Mouse (Mus musculus) ES-Bruce4 (cell line): ENCODE results near the gene Cryba4. TPM values are rescaled to one million over a fixed set of nuclear protein-coding genes. Genes with fewer than 3 reads are reported as not detected.

ENCODE experiments used
- H3K27ac ChIP-seq: 2 replicates; pipeline ENCODE4 v1.5.1; 2012; ENCODE audit warnings: low read length, inconsistent platforms; ENCODE audit not compliant: insufficient read depth
- H3K27me3 ChIP-seq: 2 replicates; pipeline ENCODE4 v1.6.1; 2012; ENCODE audit warnings: mild to moderate bottlenecking, low read length, inconsistent platforms; ENCODE audit not compliant: control insufficient read depth, poor library complexity, insufficient read depth, severe bottlenecking
- H3K36me3 ChIP-seq: 2 replicates; pipeline ENCODE4 v1.6.1; 2012; ENCODE audit warnings: inconsistent platforms, mild to moderate bottlenecking, low read length, moderate library complexity; ENCODE audit not compliant: control insufficient read depth, poor library complexity, insufficient read depth, severe bottlenecking
- H3K4me1 ChIP-seq: one replicate; pipeline ENCODE4 v1.8.1; 2011; ENCODE audit warnings: low read length; ENCODE audit not compliant: control insufficient read depth, insufficient read depth
- H3K4me3 ChIP-seq: 2 replicates; pipeline ENCODE4 v1.5.1; 2011; ENCODE audit warnings: low read depth, mild to moderate bottlenecking, low read length
- H3K9ac ChIP-seq: 2 replicates; pipeline ENCODE4 v1.6.1; 2012; ENCODE audit warnings: low read depth, mild to moderate bottlenecking, inconsistent platforms; ENCODE audit not compliant: poor library complexity, severe bottlenecking
- H3K9me3 ChIP-seq: replicated peaks from 2 replicates; pipeline ENCODE4 v1.6.1; 2012; ENCODE audit warnings: mild to moderate bottlenecking, low read length, inconsistent platforms; ENCODE audit not compliant: control insufficient read depth, poor library complexity, insufficient read depth, severe bottlenecking
- CTCF ChIP-seq: IDR thresholded peaks from one replicate; pipeline ENCODE4 v1.8.1; 2011; ENCODE audit warnings: low read depth, low read length
- EP300 ChIP-seq: IDR thresholded peaks from 2 replicates; pipeline ENCODE4 v1.6.1; 2011; ENCODE audit warnings: low read depth, low read length; ENCODE audit not compliant: insufficient read depth
- POLR2A ChIP-seq: IDR thresholded peaks from one replicate; pipeline ENCODE4 v1.8.1; 2011; ENCODE audit warnings: low read length; ENCODE audit not compliant: insufficient read depth
- polyA plus RNA-seq: library from polyadenylated mRNA; stranded (reverse); fragments of >200 nt; gene quantifications from 2 replicates; pipeline ENCODE4 v1.2.4, GENCODE M21; 2011; ENCODE audit warnings: low read depth; ENCODE audit not compliant: missing spikeins, insufficient read depth, insufficient read length

The Cryba4 gene
- polyA plus RNA-seq, 1 experiment = not detected

- Histone ChIP-seq H3K4me3 (no peak overlapping the region), H3K36me3 (no peaks in the 10 kb centered on the region), H3K9me3 (no peaks in the 10 kb centered on the region), H3K9ac (no peak overlapping the region), H3K4me1 (peaks cover 3% of the 10 kb centered on the region), H3K27me3 (no peaks in the 10 kb centered on the region), H3K27ac (no peak overlapping the region)
- no peak for TF ChIP-seq EP300
- TF ChIP-seq POLR2A = no peak
- TF ChIP-seq CTCF = no peak
Measured at GRCm38 (mm10) chr5:112244890-112245615, 7.3 kb downstream of the Cryba4 start.

GRCm38 (mm10) chr5:112244275-112244562 lies 8.1 kb downstream of the Cryba4 start:
- no peak for TF ChIP-seq POLR2A
- no peak for TF ChIP-seq EP300
- no peak for TF ChIP-seq CTCF
- Histone ChIP-seq H3K9ac (no peak overlapping the region), H3K36me3 (no peaks in the 10 kb centered on the region), H3K4me1 (peaks cover 3% of the 10 kb centered on the region), H3K9me3 (no peaks in the 10 kb centered on the region), H3K27ac (no peak overlapping the region), H3K27me3 (no peaks in the 10 kb centered on the region), H3K4me3 (no peak overlapping the region)

GRCm38 (mm10) chr5:112243539-112244274 lies 8.6 kb downstream of the Cryba4 start:
- TF ChIP-seq CTCF (no peak), POLR2A (no peak), EP300 (no peak)
- H3K27me3 ChIP-seq = no peaks in the 10 kb centered on the region
- no peak overlapping the region for H3K27ac ChIP-seq
- peaks cover 3% of the 10 kb centered on the region for H3K4me1 ChIP-seq
- H3K4me3 ChIP-seq = no peak overlapping the region
- H3K9ac ChIP-seq = no peak overlapping the region
- no peaks in the 10 kb centered on the region for H3K9me3 ChIP-seq
- H3K36me3 ChIP-seq = no peaks in the 10 kb centered on the region

- H3K9ac ChIP-seq = no peak overlapping the region
- no peak overlapping the region for H3K4me3 ChIP-seq
- no peaks in the 10 kb centered on the region for H3K36me3 ChIP-seq
- TF ChIP-seq CTCF (no peak), POLR2A (no peak), EP300 (no peak)
- H3K4me1 ChIP-seq = peaks cover 2% of the 10 kb centered on the region
- no peaks in the 10 kb centered on the region for H3K27me3 ChIP-seq
- H3K27ac ChIP-seq = no peak overlapping the region
- H3K9me3 ChIP-seq = no peaks in the 10 kb centered on the region
Measured at GRCm38 (mm10) chr5:112243041-112243440, 9.3 kb downstream of the Cryba4 start.

- Histone ChIP-seq H3K36me3 (no peaks in the 10 kb centered on the region), H3K27me3 (no peaks in the 10 kb centered on the region), H3K27ac (no peak overlapping the region), H3K9ac (no peak overlapping the region), H3K4me3 (no peak overlapping the region), H3K4me1 (no peaks in the 10 kb centered on the region), H3K9me3 (no peaks in the 10 kb centered on the region)
- no peak for TF ChIP-seq EP300
- no peak for TF ChIP-seq POLR2A
- TF ChIP-seq CTCF = no peak
Measured at GRCm38 (mm10) chr5:112242361-112242778, 9.9 kb downstream of the Cryba4 start.

GRCm38 (mm10) chr5:112241849-112242248 lies 10.5 kb downstream of the Cryba4 start:
- Histone ChIP-seq H3K9ac (no peak overlapping the region), H3K36me3 (no peaks in the 10 kb centered on the region), H3K4me1 (no peaks in the 10 kb centered on the region), H3K4me3 (no peak overlapping the region), H3K27me3 (no peaks in the 10 kb centered on the region), H3K27ac (no peak overlapping the region), H3K9me3 (no peaks in the 10 kb centered on the region)
- no peak for TF ChIP-seq CTCF
- no peak for TF ChIP-seq POLR2A
- TF ChIP-seq EP300 = no peak
